Mouse (Mus musculus) stomach, postnatal 0 days (tissue): ENCODE measurements around the gene Tmem175. TPM values are rescaled to one million over a fixed set of nuclear protein-coding genes. Genes with fewer than 3 reads are reported as not detected.

ENCODE experiments used
- ATAC-seq: fragments of 200-750 bp; cut with Nextera tagmentation; 2 replicates; pipeline ENCODE4 v1.8.0; 2017; ENCODE audit not compliant: low FRiP score, low TSS enrichment
- DNase-seq: peaks from one replicate; pipeline ENCODE4 v3.0.0-alpha.2; 2016; ENCODE audit warnings: low spot score
- H3K27ac ChIP-seq: fragments of 300-500 bp; sonication (generic); replicated peaks from 2 replicates; pipeline ENCODE4 v1.5.1; 2014; ENCODE audit warnings: mild to moderate bottlenecking, control low read depth
- H3K27me3 ChIP-seq: fragments of 300-500 bp; sonication (generic); 2 replicates; pipeline ENCODE4 v1.6.1; 2014; ENCODE audit warnings: low read length; ENCODE audit not compliant: control insufficient read depth, insufficient read depth
- H3K36me3 ChIP-seq: fragments of 300-500 bp; sonication (generic); 2 replicates; pipeline ENCODE4 v1.6.1; 2014; ENCODE audit warnings: low read length, mixed read lengths; ENCODE audit not compliant: control insufficient read depth, insufficient read depth
- H3K4me1 ChIP-seq: fragments of 300-500 bp; sonication (generic); replicated peaks from 2 replicates; pipeline ENCODE4 v1.6.1; 2014; ENCODE audit warnings: antibody characterized with exemption; ENCODE audit not compliant: control insufficient read depth, insufficient read depth
- H3K4me2 ChIP-seq: fragments of 300-500 bp; sonication (generic); replicated peaks from 2 replicates; pipeline ENCODE4 v1.6.1; 2014; ENCODE audit warnings: low read depth, mild to moderate bottlenecking, control low read depth, moderate library complexity
- H3K4me3 ChIP-seq: fragments of 300-500 bp; sonication (generic); 2 replicates; pipeline ENCODE4 v1.5.1; 2014; ENCODE audit warnings: low read depth, low read length, control low read depth
- H3K9ac ChIP-seq: fragments of 300-500 bp; sonication (generic); 2 replicates; pipeline ENCODE4 v1.6.1; 2014; ENCODE audit warnings: mild to moderate bottlenecking, low read length, control low read depth, mixed read lengths
- H3K9me3 ChIP-seq: fragments of 300-500 bp; sonication (generic); 2 replicates; pipeline ENCODE4 v1.6.1; 2016; ENCODE audit warnings: low read length; ENCODE audit not compliant: control insufficient read depth
- CTCF ChIP-seq: IDR thresholded peaks from 2 replicates; pipeline ENCODE4 v1.5.1; 2016; ENCODE audit warnings: antibody characterized with exemption, low read depth, mild to moderate bottlenecking, moderate library complexity
- EP300 ChIP-seq: optimal IDR thresholded peaks from 2 replicates; pipeline ENCODE3; 2016; ENCODE audit warnings: antibody characterized with exemption
- WGBS: fragments of 180-500 bp; shearing (Covaris S2); extraction: QIAGEN DNeasy Blood & Tissue Kit; methylation state at CpG from one replicate; pipeline ENCODE4 v1.1.7; 2014; 5-methylcytosine and 5-hydroxymethylcytosine counted together
- polyA plus RNA-seq: library from polyadenylated mRNA; unstranded; fragments of >200 nt; fragmentation: Nextera tagmentation; extraction: Ambion mirVana; gene quantifications from 2 replicates; pipeline ENCODE4 v1.2.1, GENCODE M21; 2015

Gene Tmem175
- polyA plus RNA-seq, 1 experiment from 2014 or later = 15.6 TPM

- Histone ChIP-seq H3K4me1 (peaks cover 8% of the 10 kb centered on the region; the same call in 1 of the 2 replicates), H3K4me3 (peak overlapping the region; percentile 34), H3K9me3 (no peaks in the 10 kb centered on the region), H3K4me2 (peak overlapping the region; percentile 63), H3K36me3 (no peaks in the 10 kb centered on the region), H3K27ac (peak overlapping the region; percentile 67), H3K9ac (peak overlapping the region; percentile 53), H3K27me3 (no peaks in the 10 kb centered on the region)
- 5% methylated on average over 25 of the region's 25 CpGs for WGBS
- peak; percentile 73 for DNase-seq
- peak; percentile 69 for ATAC-seq
- no peak for TF ChIP-seq EP300
- peak; percentile 25 for TF ChIP-seq CTCF
Measured at GRCm38 (mm10) chr5:108677605-108678295, 48.2 kb downstream of the Tmem175 start.

GRCm38 (mm10) chr5:108678296-108678854 is 48.8 kb downstream of the Tmem175 start:
- no peaks in the 10 kb centered on the region for H3K9me3 ChIP-seq
- 90% methylated on average over 6 of the region's 6 CpGs for WGBS
- TF ChIP-seq EP300 (no peak), CTCF (no peak)

GRCm38 (mm10) chr5:108679909-108680308 is 50.3 kb downstream of the Tmem175 start:
- Histone ChIP-seq H3K4me3 (no peak overlapping the region), H3K27ac (no peak overlapping the region), H3K9ac (no peak overlapping the region), H3K4me2 (no peak overlapping the region), H3K4me1 (peaks cover 8% of the 10 kb centered on the region; the same call in 1 of the 2 replicates), H3K36me3 (no peaks in the 10 kb centered on the region; the same call in 1 of the 2 replicates), H3K9me3 (no peaks in the 10 kb centered on the region), H3K27me3 (no peaks in the 10 kb centered on the region)
- WGBS = 50% methylated on average over 3 of the region's 3 CpGs
- ATAC-seq (no peak), DNase-seq (no peak)
- TF ChIP-seq CTCF = peak; percentile 64
- no peak for TF ChIP-seq EP300

More at GRCm38 (mm10) chr5:108678296-108678854, 48.8 kb downstream of the Tmem175 start:
- no peak overlapping the region for H3K27ac ChIP-seq
- H3K27me3 ChIP-seq = no peaks in the 10 kb centered on the region
- no peak overlapping the region for H3K4me3 ChIP-seq
- DNase-seq = no peak
- H3K9ac ChIP-seq = no peak overlapping the region
- H3K4me2 ChIP-seq = no peak overlapping the region
- no peak for ATAC-seq
- H3K4me1 ChIP-seq = peaks cover 8% of the 10 kb centered on the region; the same call in 1 of the 2 replicates
- no peaks in the 10 kb centered on the region for H3K36me3 ChIP-seq

- H3K4me2 ChIP-seq = no peak overlapping the region
- no peak for DNase-seq
- no peak overlapping the region for H3K27ac ChIP-seq
- no peak for TF ChIP-seq EP300
- TF ChIP-seq CTCF = no peak
- H3K27me3 ChIP-seq = no peaks in the 10 kb centered on the region
- WGBS = 90% methylated on average over 6 of the region's 6 CpGs
- H3K9ac ChIP-seq = no peak overlapping the region
- no peak overlapping the region for H3K4me3 ChIP-seq
- ATAC-seq = no peak
- no peaks in the 10 kb centered on the region; the same call in 1 of the 2 replicates for H3K36me3 ChIP-seq
- no peaks in the 10 kb centered on the region for H3K9me3 ChIP-seq
- peaks cover 8% of the 10 kb centered on the region; the same call in 1 of the 2 replicates for H3K4me1 ChIP-seq
Measured at GRCm38 (mm10) chr5:108680871-108681270, 51.3 kb downstream of the Tmem175 start.

- ATAC-seq (no peak), DNase-seq (no peak)
- H3K27ac ChIP-seq = no peak overlapping the region
- H3K9ac ChIP-seq = no peak overlapping the region
- H3K27me3 ChIP-seq = no peaks in the 10 kb centered on the region
- 74% methylated on average over 5 of the region's 5 CpGs for WGBS
- H3K4me1 ChIP-seq = no peaks in the 10 kb centered on the region; the same call in 1 of the 2 replicates
- no peak for TF ChIP-seq EP300
- no peak for TF ChIP-seq CTCF
- no peaks in the 10 kb centered on the region; the same call in 1 of the 2 replicates for H3K36me3 ChIP-seq
- H3K4me3 ChIP-seq = no peak overlapping the region
- no peaks in the 10 kb centered on the region for H3K9me3 ChIP-seq
- no peak overlapping the region for H3K4me2 ChIP-seq
Measured at GRCm38 (mm10) chr5:108689091-108689490, 59.5 kb downstream of the Tmem175 start.

DNA sequence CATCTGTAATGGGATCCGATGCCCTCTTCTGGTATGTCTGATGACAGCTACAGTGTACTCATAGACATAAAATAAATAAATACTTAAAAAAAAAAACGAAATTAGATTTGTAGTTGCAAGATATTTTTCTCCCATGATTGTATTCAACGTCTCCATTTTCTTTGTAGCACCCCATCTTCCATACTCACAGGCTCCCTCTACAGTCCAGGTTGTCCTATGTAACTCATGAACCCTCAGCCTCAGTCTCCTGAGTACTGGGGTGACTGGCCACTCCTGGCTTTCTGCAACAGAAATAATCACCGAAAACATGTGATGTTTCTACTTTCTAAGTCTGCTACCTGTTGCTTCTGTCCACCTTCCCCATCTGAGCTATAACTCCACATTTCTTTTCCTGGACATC is 61.6 kb downstream of the Tmem175 start:
- H3K9ac ChIP-seq = no peak overlapping the region
- no peak for DNase-seq
- no peak for ATAC-seq
- TF ChIP-seq CTCF = peak; percentile 59
- TF ChIP-seq EP300 = no peak
- no peaks in the 10 kb centered on the region for H3K36me3 ChIP-seq
- H3K27ac ChIP-seq = no peak overlapping the region
- no peaks in the 10 kb centered on the region for H3K27me3 ChIP-seq
- no peak overlapping the region for H3K4me2 ChIP-seq
- no peaks in the 10 kb centered on the region; the same call in 1 of the 2 replicates for H3K4me1 ChIP-seq
- 75% methylated on average over 4 of the region's 4 CpGs for WGBS
- H3K4me3 ChIP-seq = no peak overlapping the region
- no peaks in the 10 kb centered on the region for H3K9me3 ChIP-seq
